Mouse (Mus musculus) olfactory bulb, adult 2 months (tissue): ENCODE measurements around the gene Vasn. TPM values are rescaled to one million over a fixed set of nuclear protein-coding genes. Genes with fewer than 3 reads are reported as not detected.
A peak's percentile ranks its signal among the peaks of the same experiment; 100 is the strongest.

ENCODE experiments used
- H3K27ac ChIP-seq: fragments of 200-500 bp; 2 replicates; pipeline ENCODE4 v1.5.1; 2012; ENCODE audit warnings: low read depth, low read length; ENCODE audit not compliant: insufficient read depth
- H3K4me1 ChIP-seq: fragments of 200-500 bp; 2 replicates; pipeline ENCODE4 v1.6.1; 2012; ENCODE audit warnings: low read length; ENCODE audit not compliant: control insufficient read depth, insufficient read depth
- H3K4me3 ChIP-seq: fragments of 200-500 bp; 2 replicates; pipeline ENCODE4 v1.5.1; 2012; ENCODE audit warnings: mild to moderate bottlenecking, low read depth, low read length, moderate library complexity; ENCODE audit not compliant: insufficient read depth
- CTCF ChIP-seq: fragments of 200-500 bp; IDR thresholded peaks from 2 replicates; pipeline ENCODE4 v1.5.1; 2012; ENCODE audit warnings: low read depth, mild to moderate bottlenecking, low read length, moderate library complexity; ENCODE audit not compliant: insufficient read depth
- POLR2A ChIP-seq: fragments of 200-500 bp; IDR thresholded peaks from 2 replicates; pipeline ENCODE4 v1.6.1; 2012; ENCODE audit warnings: mild to moderate bottlenecking, low read depth, low read length, moderate library complexity; ENCODE audit not compliant: insufficient read depth
- WGBS: fragments of 180-500 bp; shearing (Covaris S2); methylation state at CpG from one replicate; pipeline ENCODE4 v1.1.7; 2018; 5-methylcytosine and 5-hydroxymethylcytosine counted together
- polyA plus RNA-seq: library from polyadenylated mRNA; stranded (reverse); fragments of >200 nt; gene quantifications from 2 replicates; pipeline ENCODE4 v1.2.4, GENCODE M21; 2012; ENCODE audit warnings: low replicate concordance; ENCODE audit not compliant: missing spikeins, insufficient read depth, insufficient read length

Vasn gene
- polyA plus RNA-seq, 1 experiment: not detected

- no peak overlapping the region for H3K4me3 ChIP-seq
- TF ChIP-seq CTCF (no peak), POLR2A (no peak)
- 63% methylated on average over 13 of the region's 13 CpGs for WGBS
- H3K27ac ChIP-seq: no peak overlapping the region
- H3K4me1 ChIP-seq: peaks cover 32% of the 10 kb centered on the region
Observed at GRCm38 (mm10) chr16:4605514-4606131, 34.1 kb upstream of the Vasn start.

DNA sequence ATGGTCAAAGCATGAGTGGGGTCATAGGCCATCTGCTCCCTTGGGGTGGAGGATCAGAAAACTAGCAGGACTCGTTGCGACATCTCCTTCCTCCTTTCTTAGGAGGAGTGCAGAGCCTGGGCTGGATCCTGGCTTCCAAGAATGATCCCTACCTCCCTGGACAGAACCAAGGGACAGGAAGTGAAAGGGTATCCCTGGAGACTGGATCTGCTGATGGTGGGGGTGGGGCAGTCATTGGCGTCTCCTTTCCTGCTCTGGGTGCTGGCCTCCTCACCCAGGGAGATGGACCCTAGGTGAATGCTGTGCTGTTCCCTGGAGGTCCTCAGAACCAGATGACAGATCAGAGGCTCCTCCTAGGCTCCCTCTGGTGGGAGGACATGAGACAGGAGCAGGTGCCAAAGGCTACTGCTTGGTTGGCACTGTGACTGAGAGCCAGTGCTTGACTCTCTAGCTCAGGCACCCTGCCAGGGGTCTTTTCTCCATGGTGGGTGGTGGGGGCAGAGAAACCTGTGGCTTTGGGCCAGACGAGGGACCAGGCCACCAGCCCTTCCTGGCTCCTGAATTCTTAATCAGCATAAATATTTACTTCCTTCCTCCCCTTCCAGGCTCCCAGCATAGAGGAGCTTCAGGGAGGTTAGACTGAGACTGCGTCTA lies 33.2 kb upstream of the Vasn start:
- TF ChIP-seq CTCF: peak; percentile 34; the same call in 1 of the 2 replicates
- TF ChIP-seq POLR2A: no peak
- WGBS: 53% methylated on average over 5 of the region's 5 CpGs
- Histone ChIP-seq H3K4me1 (peaks cover 32% of the 10 kb centered on the region), H3K27ac (no peak overlapping the region), H3K4me3 (no peak overlapping the region)

DNA sequence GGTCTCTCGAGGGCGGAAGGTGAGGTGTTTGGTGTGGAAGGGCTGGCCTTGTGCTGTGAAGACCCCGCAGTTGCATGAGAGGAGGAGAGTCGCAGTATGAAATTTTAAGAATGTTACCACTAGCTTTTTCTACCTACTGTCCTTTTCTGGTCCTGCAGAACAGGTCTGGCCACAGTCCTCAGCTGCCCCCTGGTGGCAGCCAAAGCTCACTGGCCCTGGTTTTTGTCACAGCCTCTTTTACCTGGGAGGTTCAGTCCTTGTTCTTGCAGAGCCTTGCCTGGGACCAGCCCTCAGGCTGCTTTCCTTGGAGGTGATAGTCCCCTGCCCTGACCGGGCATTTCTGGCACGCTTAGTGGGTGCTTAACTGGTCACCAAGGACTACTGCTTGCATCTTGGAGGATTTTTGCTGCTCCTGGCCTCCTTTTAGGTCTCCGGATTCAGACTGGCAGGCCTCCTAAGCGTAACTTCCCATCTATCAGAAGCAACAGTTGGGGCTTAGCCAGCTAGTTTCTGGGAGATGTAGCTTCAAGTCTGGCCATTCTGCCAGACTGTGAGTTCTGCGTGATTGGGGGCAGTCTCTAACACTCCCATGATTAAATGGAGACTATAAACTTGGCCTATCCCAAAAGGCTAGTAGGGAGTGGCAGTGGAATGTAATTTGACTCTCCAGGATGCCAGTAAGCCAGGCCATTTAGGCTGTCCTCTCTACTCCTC lies 31.8 kb upstream of the Vasn start:
- Histone ChIP-seq H3K27ac (no peak overlapping the region), H3K4me1 (peaks cover 23% of the 10 kb centered on the region), H3K4me3 (no peak overlapping the region)
- WGBS: 48% methylated on average over 9 of the region's 9 CpGs
- no peak for TF ChIP-seq POLR2A
- peak; percentile 96 for TF ChIP-seq CTCF

- Histone ChIP-seq H3K4me1 (peaks cover 20% of the 10 kb centered on the region), H3K4me3 (no peak overlapping the region), H3K27ac (no peak overlapping the region)
- WGBS: 86% methylated on average over 19 of the region's 19 CpGs
- TF ChIP-seq POLR2A (no peak), CTCF (no peak)
Observed at GRCm38 (mm10) chr16:4608532-4609059, 31.1 kb upstream of the Vasn start.

DNA sequence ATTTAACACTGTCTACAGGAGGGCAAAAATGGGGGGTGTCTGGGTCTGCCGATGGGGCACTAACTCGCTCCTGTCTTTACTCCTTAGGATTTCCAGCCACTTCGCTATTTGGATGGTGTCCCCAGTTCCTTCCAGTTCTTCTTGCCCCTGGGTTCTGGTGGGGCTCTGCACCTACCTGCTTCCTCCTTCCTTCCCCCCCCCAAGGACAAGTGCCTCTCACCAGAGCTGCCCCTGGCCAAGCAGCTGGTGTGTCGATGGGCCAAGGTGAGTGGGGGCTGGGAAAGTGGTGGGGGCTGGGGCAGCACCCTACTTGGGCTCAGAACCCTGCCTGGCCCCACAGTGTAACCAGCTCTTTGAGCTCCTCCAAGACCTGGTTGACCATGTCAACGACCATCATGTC lies 28.5 kb upstream of the Vasn start:
- no peak overlapping the region for H3K4me3 ChIP-seq
- WGBS: 85% methylated on average over 5 of the region's 5 CpGs
- H3K27ac ChIP-seq: no peak overlapping the region
- TF ChIP-seq POLR2A (no peak), CTCF (no peak)
- peaks cover 10% of the 10 kb centered on the region for H3K4me1 ChIP-seq

GRCm38 (mm10) chr16:4611676-4612075 lies 28.1 kb upstream of the Vasn start:
- TF ChIP-seq POLR2A (no peak), CTCF (no peak)
- 93% methylated on average over 7 of the region's 7 CpGs for WGBS
- Histone ChIP-seq H3K4me1 (peaks cover 6% of the 10 kb centered on the region), H3K4me3 (no peak overlapping the region), H3K27ac (no peak overlapping the region)

- TF ChIP-seq POLR2A (no peak), CTCF (no peak)
- 91% methylated on average over 9 of the region's 9 CpGs for WGBS
- Histone ChIP-seq H3K4me3 (no peak overlapping the region), H3K4me1 (no peaks in the 10 kb centered on the region), H3K27ac (no peak overlapping the region)
Observed at GRCm38 (mm10) chr16:4613736-4614135, 26.0 kb upstream of the Vasn start.

- Histone ChIP-seq H3K4me3 (no peak overlapping the region), H3K27ac (no peak overlapping the region), H3K4me1 (no peaks in the 10 kb centered on the region)
- WGBS: 96% methylated on average over 3 of the region's 3 CpGs
- no peak for TF ChIP-seq CTCF
- no peak for TF ChIP-seq POLR2A
Observed at GRCm38 (mm10) chr16:4614639-4615038, 25.1 kb upstream of the Vasn start.

DNA sequence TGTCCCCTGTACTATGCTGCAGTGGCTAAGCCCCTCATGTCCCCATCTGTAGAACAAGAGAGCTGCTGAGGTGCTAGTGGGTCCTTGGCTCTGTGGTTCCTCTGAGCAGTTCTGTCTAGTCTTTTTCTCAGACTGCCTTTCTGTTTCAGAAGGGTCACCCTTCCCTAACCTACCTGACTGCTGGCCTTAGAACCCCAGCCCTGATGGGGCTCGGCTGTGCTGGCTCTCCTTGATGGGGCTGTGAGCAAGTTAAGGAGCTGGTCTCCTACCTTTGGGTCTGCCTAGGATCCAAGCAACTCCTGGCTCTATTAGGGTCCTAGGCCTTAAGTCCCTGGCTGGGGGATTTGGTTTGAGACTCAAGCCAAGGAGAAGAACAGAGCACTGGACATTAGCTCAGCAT lies 24.4 kb upstream of the Vasn start:
- Histone ChIP-seq H3K4me3 (no peak overlapping the region), H3K4me1 (no peaks in the 10 kb centered on the region), H3K27ac (no peak overlapping the region)
- TF ChIP-seq POLR2A: no peak
- TF ChIP-seq CTCF: no peak
- 97% methylated on average over 1 of the region's 1 CpGs for WGBS
